Mouse (Mus musculus) stomach, adult 2 months (tissue): ENCODE measurements around the gene Sprr3. TPM values are rescaled to one million over a fixed set of nuclear protein-coding genes. Genes with fewer than 3 reads are reported as not detected.

Experiments used
- polyA plus RNA-seq: library from polyadenylated mRNA; depleted of rRNA; stranded (reverse); fragments of >200 nt; gene quantifications from 2 replicates; pipeline ENCODE4 v1.2.3, GENCODE M21; 2012; rRNA removed

Gene Sprr3
- 1,016 and 1,618 TPM in 2 replicates for polyA plus RNA-seq

DNA sequence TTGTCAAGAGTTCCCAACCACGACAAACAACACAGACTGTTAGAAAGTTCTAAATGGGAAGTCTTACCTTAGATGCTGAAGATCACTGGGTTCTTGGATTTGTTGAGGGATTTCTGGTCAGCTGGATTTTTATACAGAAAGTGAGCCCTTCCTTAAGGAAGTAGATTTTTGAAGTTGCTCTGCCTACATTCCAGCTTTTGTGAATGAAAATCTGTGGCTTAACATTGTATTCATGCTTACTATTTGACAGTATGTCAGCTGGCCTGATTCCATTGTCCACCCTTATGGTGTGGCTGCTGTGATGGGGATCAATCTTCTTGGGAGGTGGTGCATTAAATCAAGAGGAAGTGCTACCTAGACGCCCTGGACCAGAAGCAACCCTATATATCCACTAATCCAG lies at the start of gene Sprr3:
Sprr3 (minus strand) TSS at position 101 of the 400 bp plus-strand sequence.

DNA sequence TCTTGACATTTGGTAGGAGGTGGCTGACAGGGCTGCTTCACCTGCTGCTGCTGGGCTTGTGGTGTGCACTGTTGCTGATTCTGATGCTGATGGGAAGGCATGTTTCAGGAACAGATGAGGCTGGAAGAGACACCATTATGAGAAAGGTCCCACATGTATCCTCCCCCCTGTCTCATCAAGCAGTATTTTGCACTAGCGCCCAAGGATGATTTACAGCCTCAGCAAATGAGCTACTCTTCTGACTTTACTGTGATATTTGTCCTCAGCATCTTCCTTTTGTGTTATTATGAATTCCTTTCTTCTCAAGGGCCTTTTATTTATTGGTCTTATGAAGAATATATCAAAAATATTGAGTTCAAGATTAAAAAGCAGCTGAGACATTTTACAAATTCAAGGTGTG lies 41.9 kb upstream of the Sprr3 start, which contains the start of gene Sprr4:
Sprr4 (minus strand) TSS at position 101 of the 400 bp plus-strand sequence.

DNA sequence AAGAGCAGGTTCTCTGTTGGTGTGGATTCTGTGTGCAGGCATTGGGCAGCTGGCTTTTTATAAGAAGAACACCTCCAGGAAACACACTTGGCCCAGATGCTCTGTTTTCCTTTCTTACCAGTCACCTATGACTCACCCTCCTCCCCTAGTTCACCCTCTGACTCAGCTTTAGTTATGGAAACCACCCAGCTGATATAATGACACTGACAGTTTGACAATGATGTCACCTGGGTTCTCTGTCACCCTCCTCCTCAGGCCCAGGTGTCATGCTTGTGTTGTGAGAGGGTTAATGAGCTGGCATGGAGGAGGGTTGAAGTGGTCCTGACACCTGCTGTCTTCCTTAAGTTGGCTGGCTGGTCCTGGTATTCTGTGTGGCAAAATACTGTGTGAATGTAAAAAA lies 27.3 kb upstream of the Sprr3 start, which contains the start of gene Sprr1a:
Sprr1a (minus strand) TSS at position 33 of the 400 bp plus-strand sequence.

DNA sequence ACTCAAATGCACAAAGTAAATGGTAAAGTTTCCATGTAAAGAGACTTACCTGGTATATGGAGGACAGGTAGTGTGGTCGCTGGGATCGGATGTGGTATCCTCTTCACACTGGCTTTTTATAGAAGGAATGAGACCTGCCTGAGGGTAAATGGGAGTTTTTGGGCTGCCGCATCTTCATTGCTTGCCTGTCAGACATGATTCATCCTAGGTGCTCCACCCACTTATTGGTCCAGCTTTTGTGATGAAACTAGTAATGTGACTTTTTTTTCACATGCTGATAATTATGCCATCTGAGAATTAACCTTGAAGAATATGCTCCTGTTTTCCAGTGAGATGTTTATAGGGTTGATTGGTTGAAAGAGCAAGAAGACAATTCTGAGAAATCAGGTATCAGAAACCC lies 19.8 kb downstream of the Sprr3 start, which contains the start of gene Sprr1b:
Sprr1b (minus strand) TSS at position 101 of the 400 bp plus-strand sequence.

DNA sequence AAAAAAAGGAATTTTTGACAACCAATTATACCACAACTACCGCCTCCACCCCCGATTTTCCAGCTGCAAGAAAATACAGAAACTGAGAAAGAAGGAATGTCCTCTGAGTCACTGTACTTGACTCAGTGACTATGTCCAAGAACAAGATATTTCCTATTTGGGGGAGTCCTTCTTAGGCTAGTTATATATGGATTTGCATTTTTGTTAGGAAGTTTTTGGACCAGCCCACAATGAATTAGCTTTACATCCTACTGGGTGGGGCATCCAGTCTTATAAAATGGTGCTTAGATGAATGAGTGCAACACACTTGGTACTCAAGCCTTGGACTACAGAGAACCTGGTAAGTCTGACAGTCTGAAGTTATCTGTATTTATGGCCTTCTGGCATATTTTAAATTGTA lies 26.2 kb downstream of the Sprr3 start, which contains the start of gene Sprr2k:
Sprr2k (plus strand) TSS at position 301 of the 400 bp plus-strand sequence.

DNA sequence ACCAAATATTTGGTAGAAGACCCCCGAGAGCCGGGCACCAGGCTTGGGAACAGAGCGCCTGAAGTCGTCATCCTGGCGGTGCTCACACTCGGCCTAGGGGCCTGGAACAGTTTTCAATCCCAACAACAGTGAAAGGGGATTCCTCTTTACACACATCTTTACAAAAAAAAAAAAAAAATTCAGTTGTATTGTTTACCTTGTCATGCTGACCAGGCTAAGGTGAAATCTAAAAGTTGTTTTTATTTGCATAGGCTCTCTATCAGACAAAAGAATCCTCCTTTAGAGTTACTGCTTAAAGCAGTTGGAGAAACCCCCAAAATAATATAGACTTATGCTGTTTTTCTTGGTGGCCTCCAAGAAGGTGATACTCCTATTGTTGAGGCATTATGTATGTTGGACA lies 29.2 kb downstream of the Sprr3 start, which contains the start of gene Gm9774:
Gm9774 (minus strand) TSS at position 101 of the 400 bp plus-strand sequence.

DNA sequence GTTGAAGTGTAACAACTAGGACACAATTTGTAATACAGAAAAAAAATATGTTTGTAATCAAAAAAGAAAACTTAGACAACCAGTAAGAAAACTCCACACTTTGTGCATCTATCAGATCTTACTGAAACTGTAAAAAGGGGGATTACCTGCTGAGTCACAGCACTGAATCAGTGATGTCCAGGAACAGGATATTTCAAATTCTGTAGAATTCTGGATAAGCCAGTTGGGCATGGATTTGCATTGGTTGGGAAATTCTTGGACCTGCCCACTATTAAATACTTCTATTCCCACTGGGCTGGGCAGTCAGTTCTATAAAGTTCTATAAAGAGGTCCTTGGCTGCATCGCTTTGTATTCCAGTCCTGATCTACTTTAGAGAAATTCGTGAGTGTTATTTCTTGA lies 40.7 kb downstream of the Sprr3 start, which contains the start of gene Sprr2j-ps:
Sprr2j-ps (plus strand) TSS at position 301 of the 400 bp plus-strand sequence.

DNA sequence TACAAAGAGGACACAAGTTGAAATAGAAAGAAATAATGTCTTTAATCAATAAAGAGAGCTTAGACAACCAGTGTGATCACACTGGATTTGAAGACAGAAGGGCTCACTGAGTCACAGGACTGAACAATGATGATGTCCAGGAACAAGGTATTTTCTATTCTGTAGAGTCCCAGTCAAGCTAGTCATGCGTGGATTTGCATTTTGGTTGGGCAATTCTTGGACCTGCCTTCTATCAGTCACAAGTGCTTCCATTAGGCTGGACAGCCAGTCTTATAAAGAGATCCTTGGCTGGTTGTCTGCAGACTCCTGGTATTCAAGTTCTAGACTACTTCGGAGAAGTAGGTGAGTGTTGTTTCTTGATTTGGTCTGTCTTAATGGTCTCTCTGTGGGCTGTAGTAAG lies 50.8 kb downstream of the Sprr3 start, which contains the start of gene Sprr2i:
Sprr2i (plus strand) TSS at position 301 of the 400 bp plus-strand sequence.

Other genes starting within 250 kb of the Sprr3 start
- 36.4 and 39.0 TPM in 2 replicates for gene Sprr2a1, start 242.9 kb downstream of the Sprr3 start, polyA plus RNA-seq
- 33,133 and 71,165 TPM in 2 replicates for gene Sprr2a2, start 242.8 kb downstream of the Sprr3 start, polyA plus RNA-seq
- gene Sprr2a3, start 173.3 kb downstream of the Sprr3 start, polyA plus RNA-seq: 693 and 1,565 TPM in 2 replicates
- gene Sprr2b, start 142.1 kb downstream of the Sprr3 start, polyA plus RNA-seq: 9.6 and 30.5 TPM in 2 replicates
- 9.8 and 18.7 TPM in 2 replicates for gene Sprr2d, start 119.6 kb downstream of the Sprr3 start, polyA plus RNA-seq
- 3.8 and 5.0 TPM in 2 replicates for gene Sprr2e, start 106.6 kb downstream of the Sprr3 start, polyA plus RNA-seq
- 2.9 and 7.7 TPM in 2 replicates for gene Sprr2f, start 93.5 kb downstream of the Sprr3 start, polyA plus RNA-seq
- gene Sprr2h, start 73.0 kb downstream of the Sprr3 start, polyA plus RNA-seq: 0.20 and 0.31 TPM in 2 replicates
- 37.4 and 59.0 TPM in 2 replicates for gene Sprr2i, start 50.7 kb downstream of the Sprr3 start, polyA plus RNA-seq
- gene Sprr2j-ps, start 40.6 kb downstream of the Sprr3 start, polyA plus RNA-seq: 16.1 and 18.8 TPM in 2 replicates
- 4.8 and 10.8 TPM in 2 replicates for gene Gm9774, start 29.3 kb downstream of the Sprr3 start, polyA plus RNA-seq
- gene Sprr2k, start 26.1 kb downstream of the Sprr3 start, polyA plus RNA-seq: 0.52 and 0.62 TPM in 2 replicates
- 22.3 and 23.6 TPM in 2 replicates for gene Sprr1b, start 19.9 kb downstream of the Sprr3 start, polyA plus RNA-seq
- gene Sprr1a, start 27.2 kb upstream of the Sprr3 start, polyA plus RNA-seq: 608 and 748 TPM in 2 replicates
- not detected in 2 replicates for gene Sprr4, start 41.8 kb upstream of the Sprr3 start, polyA plus RNA-seq
- gene 2310046K23Rik, start 75.8 kb upstream of the Sprr3 start, polyA plus RNA-seq: 0.13 and 0.28 TPM in 2 replicates
- 1.8 and 2.7 TPM in 2 replicates for gene Ivl, start 115.0 kb upstream of the Sprr3 start, polyA plus RNA-seq
- not detected in 2 replicates for gene Smcp, start 130.3 kb upstream of the Sprr3 start, polyA plus RNA-seq
- gene 2210017I01Rik, start 148.8 kb upstream of the Sprr3 start, polyA plus RNA-seq: 2.9 and 3.0 TPM in 2 replicates
- 0.77 and 3.0 TPM in 2 replicates for gene Lce6a, start 162.9 kb upstream of the Sprr3 start, polyA plus RNA-seq
- gene Lce1a1, start 189.6 kb upstream of the Sprr3 start, polyA plus RNA-seq: 113 and 390 TPM in 2 replicates
- 117 and 331 TPM in 2 replicates for gene Lce1b, start 198.2 kb upstream of the Sprr3 start, polyA plus RNA-seq
- gene Lce1a2, start 211.6 kb upstream of the Sprr3 start, polyA plus RNA-seq: 97.3 and 328 TPM in 2 replicates
- 108 and 297 TPM in 2 replicates for gene Lce1c, start 220.5 kb upstream of the Sprr3 start, polyA plus RNA-seq
- 105 and 245 TPM in 2 replicates for gene Lce1d, start 228.5 kb upstream of the Sprr3 start, polyA plus RNA-seq